Mouse (Mus musculus) MEL-GATA-1-ER (cell line): ENCODE results near the gene Fam129a.

Source experiments
- DNase-seq: peaks from one replicate; pipeline ENCODE4 v3.0.0-alpha.2; 2012; ENCODE audit warnings: low read depth; ENCODE audit errors: extremely low read depth

Fam129a gene

DNA sequence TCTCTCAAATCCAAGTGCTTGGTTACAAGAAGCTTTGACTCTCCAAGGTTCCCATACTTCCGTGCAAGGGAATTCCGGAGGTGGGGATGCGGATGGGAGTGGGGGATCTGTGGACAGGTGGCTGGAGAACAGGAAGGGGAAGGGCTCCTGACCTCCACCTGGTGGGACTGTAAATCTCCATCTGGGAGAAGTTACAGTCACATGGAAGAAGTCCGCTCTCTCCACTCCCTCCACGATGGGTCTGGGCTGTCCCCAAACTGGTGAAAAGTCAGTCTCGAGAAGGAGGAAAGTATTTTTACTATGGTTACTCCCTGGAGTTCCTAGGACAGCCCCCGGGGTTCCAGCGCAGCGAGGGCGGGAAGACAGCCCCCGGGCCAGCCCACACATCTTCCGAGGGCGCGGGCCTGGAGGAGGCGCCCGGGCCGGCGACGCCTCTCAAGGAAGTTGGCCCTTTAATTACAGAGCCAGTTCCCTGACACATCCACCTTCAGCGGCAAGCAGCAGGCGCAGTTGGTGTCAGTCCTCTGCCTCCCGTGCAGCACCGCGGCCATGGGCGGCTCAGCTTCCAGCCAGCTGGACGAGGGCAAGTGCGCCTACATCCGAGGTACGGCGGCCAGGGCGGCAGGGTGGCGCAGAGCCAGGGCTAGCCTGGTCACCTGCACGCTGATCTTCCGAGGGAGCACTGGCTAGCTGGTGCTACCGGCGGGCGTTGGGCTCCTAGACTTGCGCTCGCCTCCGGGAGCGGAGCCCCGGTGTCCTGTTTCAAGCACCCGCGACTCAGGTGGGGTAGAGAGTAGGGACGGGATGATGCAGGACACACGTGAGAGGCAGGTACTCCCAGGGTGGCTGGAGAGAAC, at the start of gene Fam129a:
Gene Fam129a, plus strand, starts transcription at position 206 of the 857 bp plus-strand sequence.
- no peak for DNase-seq

DNA sequence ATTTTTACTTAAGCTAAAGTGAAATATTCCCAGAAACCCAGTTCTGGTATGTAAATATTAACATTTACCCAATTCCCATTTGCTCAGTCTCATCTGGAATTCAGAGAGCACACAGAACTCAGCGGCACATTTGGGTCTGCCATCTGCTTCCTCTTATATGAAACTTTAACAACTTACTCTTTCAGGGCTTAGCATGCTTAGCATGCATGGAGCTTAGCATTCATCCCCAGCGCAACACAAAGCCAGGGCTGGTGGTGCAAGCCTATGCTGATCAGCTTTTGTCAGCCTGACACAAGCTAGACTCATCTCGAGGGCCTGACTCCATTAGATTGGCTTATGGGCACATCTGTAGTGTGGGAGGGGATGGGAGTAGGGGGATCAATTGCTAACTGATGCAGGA, 44.3 kb upstream of the Fam129a start:
- no peak for DNase-seq

DNA sequence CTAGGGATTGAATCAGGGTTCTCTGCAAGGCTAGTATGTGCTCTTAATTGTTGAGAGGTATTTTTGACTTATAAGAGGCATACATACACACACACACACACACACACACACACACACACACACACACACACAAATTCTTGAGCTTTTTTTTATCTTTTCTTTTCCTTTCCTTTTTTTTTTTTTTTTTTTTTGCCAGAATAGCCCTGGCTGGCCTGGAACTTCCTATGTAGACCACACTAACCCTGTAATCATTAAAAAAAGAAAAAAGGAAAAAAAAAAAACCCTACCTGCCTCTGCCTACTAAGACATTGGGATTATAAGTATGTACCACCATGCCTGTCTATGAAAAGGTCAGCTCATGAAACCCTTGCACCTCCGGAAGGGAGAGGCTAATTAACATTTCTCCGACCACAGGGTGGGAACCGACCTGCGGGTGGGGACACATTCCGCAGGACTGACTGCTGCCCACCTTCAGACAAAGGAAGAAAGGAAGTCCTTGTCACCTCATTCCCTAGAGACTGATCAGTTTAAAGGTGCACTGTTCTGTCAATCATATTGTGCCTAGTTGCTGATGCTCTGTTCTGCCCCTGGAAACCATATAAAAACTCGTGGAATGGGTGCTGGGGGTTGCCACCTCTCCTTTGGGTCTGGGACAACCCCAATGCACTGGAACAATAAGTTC, 27.0 kb upstream of the Fam129a start:
- no peak for DNase-seq

DNA sequence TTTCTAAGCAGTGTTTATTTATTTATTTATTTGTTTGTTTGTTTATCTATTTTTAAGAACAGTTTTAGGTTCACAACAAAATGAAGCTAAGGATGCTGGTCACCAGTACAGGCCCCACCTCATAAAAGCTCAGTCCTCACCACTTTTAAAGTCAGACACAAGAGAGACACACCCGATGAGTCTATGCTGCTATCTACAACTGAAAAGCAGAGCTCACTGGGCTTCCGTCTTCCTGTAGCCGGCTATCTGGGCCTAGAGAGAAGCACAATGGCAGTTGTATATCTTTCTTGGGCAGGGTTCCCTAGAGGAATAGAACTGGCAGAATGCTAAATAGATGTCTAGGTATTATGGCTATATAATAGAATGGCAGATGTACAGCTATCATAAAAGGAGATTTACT, 26.4 kb upstream of the Fam129a start:
- DNase-seq, result no peak

DNA sequence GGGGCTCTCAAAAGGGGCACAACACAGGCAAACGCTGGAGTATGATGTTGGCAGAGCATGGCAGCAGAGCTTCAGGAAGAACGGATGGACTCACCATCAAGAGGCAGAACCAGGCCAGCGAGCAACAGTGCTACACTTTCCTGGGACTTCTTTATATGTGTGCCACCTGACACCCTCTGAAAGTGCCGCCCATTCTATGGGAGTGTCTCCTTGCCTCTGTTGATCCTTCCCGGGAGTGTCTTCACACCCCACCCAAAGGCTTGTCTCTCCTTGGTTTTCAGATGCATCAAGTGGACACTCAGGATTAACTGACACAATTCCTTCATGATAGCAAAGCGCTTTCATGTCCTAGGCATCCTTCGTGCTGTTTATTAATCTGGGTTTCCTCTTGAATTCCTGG, 25.4 kb upstream of the Fam129a start:
- DNase-seq, result no peak

DNA sequence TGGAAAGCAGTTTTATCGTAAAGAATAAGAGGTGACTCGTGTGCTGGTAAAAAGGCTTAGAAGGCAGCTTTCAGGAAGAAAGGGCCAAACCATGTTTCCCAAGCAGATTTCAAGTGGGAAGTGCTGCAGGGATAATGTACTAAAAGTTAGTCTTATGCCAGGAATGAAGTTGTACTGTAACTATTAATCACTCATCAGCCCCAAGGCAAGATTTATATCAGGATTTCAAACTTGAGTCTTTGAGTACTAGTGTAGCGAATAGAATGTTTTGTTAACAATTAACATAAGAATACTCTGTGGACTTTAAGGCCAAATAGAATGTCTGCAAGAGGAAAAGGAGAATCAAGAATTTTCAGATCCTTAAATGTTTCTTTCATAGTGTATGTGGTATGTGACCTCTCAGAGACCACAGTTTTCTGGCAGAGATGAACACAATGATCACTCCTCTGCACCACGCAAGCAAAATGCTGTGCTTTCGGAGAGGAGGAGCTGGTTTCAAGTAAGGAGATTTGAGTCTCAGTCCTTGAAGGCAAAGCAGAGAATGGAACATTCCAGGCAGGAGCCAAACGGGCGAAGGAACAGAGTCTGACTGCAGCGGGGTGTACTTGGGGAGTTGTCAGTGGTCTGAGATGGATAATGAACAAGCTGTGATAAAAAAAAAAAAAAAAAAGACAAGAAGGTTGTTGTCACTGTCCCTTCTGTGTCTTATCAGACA, 21.9 kb upstream of the Fam129a start:
- no peak for DNase-seq

DNA sequence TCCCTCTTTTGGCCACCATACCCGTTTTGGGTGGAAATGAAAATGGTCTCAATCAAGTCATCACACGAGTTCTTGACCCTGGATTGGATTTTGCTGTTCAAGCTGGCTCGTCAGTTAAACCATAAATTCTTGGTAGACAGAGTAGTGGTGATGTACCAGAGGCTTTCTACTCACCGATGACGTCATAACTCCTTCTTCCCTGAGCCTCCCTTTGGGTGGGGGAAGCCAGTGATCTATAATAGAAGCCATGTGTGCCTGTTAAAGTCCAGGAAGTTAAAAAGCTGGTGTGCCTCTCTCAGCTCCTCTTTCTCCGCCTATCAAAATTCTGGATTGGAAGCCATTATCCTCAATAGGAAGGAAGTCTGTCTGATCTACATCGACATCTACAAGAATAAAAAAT, 21.2 kb upstream of the Fam129a start:
- no peak for DNase-seq

DNA sequence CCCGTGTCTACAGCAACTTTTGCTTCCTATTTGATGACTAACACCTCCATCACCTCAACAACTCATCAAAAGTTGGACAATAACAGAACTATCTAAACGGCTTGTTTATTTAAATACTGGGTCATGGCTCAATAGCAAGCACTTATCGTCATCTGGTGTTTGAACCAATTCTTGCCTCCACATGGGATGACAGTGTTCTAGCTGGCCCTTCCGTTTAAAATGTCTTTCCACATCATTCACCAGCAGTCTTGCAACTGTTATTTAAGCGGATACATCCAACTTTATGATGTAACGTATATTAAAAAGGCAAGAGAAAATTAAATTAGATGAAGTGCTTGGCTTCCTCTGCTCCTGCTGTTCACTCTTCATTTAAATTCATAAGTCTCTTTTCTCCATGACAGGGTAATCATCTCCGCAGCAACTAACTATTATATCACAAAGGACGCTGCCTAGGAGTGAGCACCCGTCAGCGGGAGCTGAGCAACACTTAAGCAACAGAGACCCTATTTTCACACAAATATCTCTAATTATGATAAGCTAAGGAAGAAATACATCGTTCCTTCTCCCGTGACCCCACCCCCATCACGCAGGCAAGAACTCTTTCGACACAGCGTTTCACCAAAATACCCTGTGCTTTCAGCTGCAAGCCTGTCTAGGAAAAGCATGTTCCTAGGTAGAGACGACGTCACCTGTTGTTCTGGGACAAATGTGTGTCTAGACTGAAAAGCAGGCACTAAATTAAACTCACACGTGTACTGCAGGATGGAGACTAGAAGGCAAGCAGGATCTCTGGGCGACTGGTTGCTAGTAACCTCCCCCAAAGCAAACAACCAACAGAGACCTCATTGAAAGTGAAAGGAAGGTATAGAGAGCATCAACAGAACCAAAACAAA, 20.2 kb upstream of the Fam129a start:
- no peak for DNase-seq

DNA sequence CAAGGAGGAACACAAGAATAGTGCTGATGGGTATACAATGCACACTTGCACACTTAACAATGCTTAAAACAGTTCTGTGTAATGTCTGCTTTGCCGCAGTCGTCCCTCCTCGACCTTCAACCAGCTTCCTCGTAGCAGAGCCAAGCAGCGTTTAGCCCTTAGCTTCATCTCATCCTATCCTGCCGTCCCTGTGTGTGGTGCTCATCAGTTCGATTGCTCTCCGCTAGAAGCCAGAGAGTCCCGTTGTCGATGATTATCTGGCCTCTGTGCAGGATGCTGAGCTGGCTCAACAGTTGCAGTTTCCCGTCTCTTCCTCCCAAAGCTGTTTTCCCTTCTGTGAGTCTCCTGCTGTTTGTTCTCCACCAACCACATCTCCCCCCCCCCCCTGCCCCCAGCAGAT, 10.4 kb upstream of the Fam129a start:
- no peak for DNase-seq

DNA sequence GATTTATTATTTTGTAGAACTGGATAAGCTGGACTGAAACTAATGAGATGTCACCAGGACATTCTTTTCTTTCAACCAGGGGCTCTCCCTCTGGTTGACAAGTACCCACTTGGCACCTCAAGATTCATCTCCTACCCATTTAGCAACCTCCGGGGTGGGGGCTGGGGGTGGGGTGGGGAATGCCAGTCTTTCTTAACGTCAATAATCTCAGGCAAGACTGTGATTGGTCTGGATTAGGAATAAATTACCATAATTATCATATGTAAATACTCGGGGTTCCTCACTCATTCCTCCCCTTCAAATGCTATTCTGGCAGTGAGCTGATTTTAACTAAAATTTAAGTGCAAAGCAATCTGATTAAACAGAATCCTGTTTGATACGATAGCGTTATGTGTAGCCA, 7.6 kb upstream of the Fam129a start:
- DNase-seq, result peak; percentile 40

DNA sequence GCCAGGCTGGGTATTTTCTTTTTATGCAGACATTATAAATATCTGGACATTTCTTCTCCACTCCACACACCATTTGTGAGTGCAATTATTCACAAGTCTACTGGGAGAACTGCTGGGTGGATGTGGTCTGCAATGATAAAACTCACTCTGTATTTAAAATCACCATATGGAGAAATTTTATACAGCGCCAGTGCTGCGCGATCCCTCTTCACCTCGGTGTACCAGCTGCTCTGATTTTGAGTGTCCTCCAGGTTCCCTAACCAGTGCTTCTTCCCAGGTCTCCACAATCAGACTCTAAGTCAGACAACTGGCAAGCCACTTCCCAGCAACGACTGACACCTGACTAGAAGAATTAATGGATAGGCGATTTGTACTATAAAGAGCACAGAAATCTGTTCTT, 7.1 kb upstream of the Fam129a start:
- DNase-seq, result no peak

DNA sequence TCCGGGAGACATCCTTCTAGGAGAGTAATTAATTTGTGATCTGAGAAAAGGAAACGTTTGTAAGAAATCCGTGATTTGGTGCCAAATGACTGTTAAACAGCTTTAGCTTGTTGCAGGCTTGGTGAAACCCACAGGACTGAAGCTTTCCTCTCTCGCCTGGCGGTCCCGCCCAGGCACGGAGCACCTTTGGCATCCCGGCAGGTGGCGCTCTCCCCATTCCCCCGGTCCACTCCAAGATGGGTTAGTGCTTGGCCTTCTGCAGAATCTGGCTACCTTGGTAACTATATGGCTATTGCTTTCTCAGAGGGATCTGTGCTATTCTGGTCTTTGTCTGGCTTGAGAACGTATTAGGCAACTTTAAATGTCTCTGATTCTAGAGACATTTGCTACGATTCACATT, 6.6 kb upstream of the Fam129a start:
- peak; percentile 60 for DNase-seq

DNA sequence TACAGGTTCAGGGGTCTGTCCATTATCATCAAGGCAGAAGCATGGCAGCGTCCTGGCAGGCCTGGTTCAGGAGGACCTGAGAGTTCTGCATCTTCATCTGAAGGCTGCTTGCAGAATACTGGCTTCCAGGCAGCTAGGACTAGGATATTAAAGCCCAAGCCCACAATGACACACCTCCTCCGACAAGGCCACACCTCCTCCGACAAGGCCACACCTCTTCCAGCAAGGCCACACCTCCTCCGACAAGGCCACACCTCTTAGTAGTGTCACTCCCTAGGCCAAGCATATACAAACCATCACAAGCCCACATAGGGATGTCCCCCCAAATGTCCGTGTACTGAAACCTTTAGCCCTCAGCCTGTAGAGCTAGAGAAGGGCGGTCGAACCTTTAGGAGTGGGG, 2.3 kb upstream of the Fam129a start:
- DNase-seq, result no peak

DNA sequence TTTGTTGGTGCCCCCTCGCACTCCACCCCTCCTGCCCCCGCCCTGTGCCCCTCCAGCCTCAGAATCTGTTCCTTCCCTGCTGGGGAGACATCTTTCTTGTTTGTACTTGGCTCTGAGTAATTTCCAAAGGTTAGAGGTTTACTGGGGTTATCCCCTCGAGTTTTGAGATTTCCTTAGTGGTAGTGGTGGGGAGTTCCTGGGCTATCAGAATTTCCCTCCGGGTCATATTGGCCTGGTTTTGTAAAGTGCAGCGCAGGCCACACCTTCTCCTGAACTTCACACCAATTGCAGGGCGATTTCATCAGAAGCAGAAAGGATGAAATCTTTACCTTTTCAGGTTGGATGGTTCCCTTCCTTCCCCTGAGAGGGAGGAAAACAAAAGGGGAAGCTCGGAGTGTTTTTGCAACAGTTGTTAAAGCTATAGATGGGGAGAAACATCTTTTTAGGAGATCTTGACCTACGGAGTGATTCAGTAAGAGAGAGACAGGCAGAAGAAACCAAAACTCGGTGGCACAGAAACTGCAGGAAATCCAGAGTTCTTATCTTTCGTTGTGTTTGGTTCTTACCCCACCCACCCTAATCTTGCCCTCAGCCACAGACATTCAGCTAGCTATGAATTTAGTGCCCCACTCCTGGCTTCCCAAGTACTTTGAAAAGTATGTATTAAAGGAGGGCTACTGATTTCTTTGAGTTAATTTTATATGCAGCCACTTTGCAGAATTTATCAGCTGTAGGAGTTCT, 1.0 kb downstream of the Fam129a start:
- DNase-seq, result no peak

DNA sequence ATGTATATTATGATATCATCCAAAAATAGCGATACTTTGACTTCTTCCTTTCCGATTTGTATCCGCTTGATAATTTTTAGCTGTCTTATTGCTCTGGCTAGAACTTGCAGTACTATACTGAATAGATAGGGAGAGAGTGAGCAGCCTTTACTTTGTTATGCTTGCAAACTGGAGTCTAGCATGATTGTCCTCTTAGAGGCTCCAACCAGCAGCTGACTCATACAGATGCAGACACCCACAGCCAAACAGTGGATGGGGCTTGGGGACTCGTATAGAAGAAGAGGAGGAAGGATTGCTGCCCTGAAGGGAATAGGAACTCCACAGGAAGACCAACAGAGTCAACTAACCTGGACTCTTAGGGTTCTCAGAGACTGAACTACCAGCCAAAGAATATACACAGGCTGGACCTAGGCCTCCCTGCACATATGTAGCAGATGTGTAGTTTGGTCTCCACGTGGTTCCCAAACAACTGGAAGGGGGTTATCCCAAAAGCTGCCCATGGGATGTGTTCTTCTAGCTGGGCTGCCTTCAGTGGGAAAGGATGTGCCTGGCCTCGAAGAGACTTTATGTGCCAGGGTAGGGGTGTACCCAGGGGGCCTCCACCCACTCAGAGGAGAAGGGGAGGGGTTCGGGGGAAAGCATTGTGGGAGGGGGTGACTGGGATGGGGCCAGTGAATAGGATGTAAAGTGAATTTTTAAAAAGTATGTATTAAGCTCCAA, 1.8 kb downstream of the Fam129a start:
- no peak for DNase-seq

DNA sequence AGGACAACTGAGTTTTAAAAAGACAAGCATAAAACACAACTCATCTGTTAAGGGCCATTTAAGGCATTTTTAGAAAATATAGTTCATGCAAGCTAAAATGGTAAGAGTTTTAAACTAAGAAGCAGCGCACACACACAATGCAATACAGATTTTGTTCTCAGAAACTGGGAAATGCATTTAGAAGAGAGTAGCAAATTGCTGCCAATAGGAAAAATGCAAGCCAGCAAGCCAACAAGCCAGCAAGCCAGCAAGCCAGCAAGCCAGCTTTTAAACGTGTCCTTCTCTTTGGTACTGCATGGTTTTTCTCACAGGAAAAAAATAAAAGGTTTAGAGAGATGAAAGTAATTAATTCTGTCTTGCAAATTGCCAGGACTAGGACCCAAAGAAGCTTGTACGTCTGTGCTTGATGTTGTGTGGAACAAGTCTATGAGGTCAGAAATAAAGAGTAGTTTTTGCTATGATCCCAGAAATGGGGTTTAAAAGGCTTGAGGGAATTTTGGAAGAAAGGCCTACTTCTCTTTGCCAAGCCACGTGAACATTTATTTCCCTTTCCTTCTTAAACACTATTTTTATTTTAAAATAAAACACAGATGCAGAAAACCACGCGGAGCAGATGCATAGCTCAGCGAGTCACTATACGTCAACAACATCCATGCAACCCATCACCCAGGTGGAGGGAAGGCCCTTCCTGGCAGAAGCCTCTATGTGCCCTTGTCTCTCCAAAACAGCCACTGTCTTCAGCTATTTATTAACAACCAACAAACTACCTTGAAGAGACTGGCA, 9.4 kb downstream of the Fam129a start:
- DNase-seq, result no peak

DNA sequence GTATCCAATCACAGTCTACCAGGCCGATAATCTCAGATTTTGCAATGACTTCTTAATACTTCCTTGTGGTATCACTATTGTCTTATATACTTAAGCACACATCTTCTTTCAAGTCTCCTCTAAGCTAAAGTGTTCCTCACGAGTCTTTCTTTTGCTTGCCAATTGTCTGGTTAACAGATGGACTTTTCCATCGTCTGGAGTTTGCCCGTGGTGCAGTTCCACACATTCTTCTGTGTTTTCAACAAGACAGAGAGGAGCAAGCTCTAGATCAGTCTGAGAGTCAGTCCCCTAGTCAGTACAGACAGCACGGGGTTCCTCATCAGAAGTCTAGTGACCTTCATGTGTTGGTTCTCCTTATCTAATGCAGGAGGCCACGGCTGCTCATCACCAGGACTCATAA, 10.5 kb downstream of the Fam129a start:
- DNase-seq, result no peak

DNA sequence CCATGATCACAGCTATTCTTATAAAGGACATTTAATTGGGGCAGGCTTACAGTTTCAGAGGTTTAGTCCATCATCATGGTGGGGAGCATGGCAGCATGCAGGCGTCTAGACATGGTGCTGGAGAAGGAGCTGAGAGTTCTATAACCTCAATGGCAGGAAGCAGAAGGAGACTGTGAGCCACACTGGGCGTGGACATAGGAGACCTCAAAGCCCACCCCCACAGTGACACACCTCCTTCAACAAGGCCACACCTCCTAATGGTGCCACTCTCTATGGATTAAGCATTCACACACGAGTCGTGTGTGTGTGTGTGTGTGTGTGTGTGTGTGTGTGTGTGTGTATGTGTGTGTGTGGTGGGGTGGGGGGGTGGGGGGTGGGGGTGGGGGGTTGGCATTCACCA, 11.0 kb downstream of the Fam129a start:
- no peak for DNase-seq
